Mouse (Mus musculus): ENCODE results near the gene Atp6v1a.

GRCm38 (mm10) chr16:44060604-44061286 lies 78.8 kb downstream of the Atp6v1a start:
- TF ChIP-seq CTCF (IDR thresholded peaks at IDR 0.05; ENCODE audit: low read depth, low read length) (no peak), POLR2A (IDR thresholded peaks at IDR 0.05; ENCODE audit: borderline replicate concordance, low read depth, low read length) (no peak)
